Mouse (Mus musculus): Measurements from ENCODE around the gene Gm19345. TPM values are rescaled to one million over a fixed set of nuclear protein-coding genes. Genes with fewer than 3 reads are reported as not detected.

Gm19345 gene
- 1 to 10 TPM; 3.0 to 4.1 TPM for total RNA-seq (2021)
- long read RNA-seq, experiment 1 = 0 reads
- long read RNA-seq, experiment 2, partial matches to known transcripts = 0 of 3 reads
- long read RNA-seq, experiment 2, other reads (novel, unspliced or antisense) = 1 of 3 reads

GRCm38 (mm10) chr7:19851858-19852570 lies at the start of gene Gm19345:
TSS of gene Gm19345 (plus strand) at chr7:19852003.
- intact Hi-C loops (cut with DNase I) = no loop called here
- DNase-seq (ENCODE audit: low spot score in 2 of 2) = peak in 1 of 2 experiments; percentile 39

GRCm38 (mm10) chr7:19802995-19803394 lies 48.8 kb upstream of the Gm19345 start:
- intact Hi-C loops (cut with DNase I) = loop anchor here (1.0 to 5.0 kb wide), 2 partner anchors 40 to 69 kb away; no protein-coding TSS in a partner anchor
- DNase-seq (ENCODE audit: low spot score in 2 of 2) = peak; percentile 54 to 79

GRCm38 (mm10) chr7:19806356-19806969 lies 45.3 kb upstream of the Gm19345 start:
- DNase-seq (ENCODE audit: low spot score in 2 of 2) = no peak
- intact Hi-C loops (cut with DNase I) = no loop called here

GRCm38 (mm10) chr7:19809369-19809768 lies 42.4 kb upstream of the Gm19345 start:
- intact Hi-C loops (cut with DNase I) = no loop called here
- peak in 1 of 2 experiments; percentile 21 for DNase-seq (ENCODE audit: low spot score in 2 of 2)

- intact Hi-C loops (cut with DNase I) = no loop called here
Observed at GRCm38 (mm10) chr7:19811114-19811513, 40.7 kb upstream of the Gm19345 start.

GRCm38 (mm10) chr7:19813161-19813560 lies 38.6 kb upstream of the Gm19345 start:
- intact Hi-C loops (cut with DNase I) = no loop called here

More at GRCm38 (mm10) chr7:19811114-19811513, 40.7 kb upstream of the Gm19345 start:
- no peak for DNase-seq (ENCODE audit: low spot score in 2 of 2)

GRCm38 (mm10) chr7:19813579-19814122 lies 38.2 kb upstream of the Gm19345 start:
- intact Hi-C loops (cut with DNase I) = no loop called here

More at GRCm38 (mm10) chr7:19813161-19813560, 38.6 kb upstream of the Gm19345 start:
- no peak for DNase-seq (ENCODE audit: low spot score in 2 of 2)

GRCm38 (mm10) chr7:19815296-19816223 lies 36.2 kb upstream of the Gm19345 start:
- intact Hi-C loops (cut with DNase I) = no loop called here

More at GRCm38 (mm10) chr7:19813579-19814122, 38.2 kb upstream of the Gm19345 start:
- no peak for DNase-seq (ENCODE audit: low spot score in 2 of 2)

GRCm38 (mm10) chr7:19816224-19816771 lies 35.5 kb upstream of the Gm19345 start:
- intact Hi-C loops (cut with DNase I) = no loop called here
- DNase-seq (ENCODE audit: low spot score in 2 of 2) = peak; percentile 50 to 62

More at GRCm38 (mm10) chr7:19815296-19816223, 36.2 kb upstream of the Gm19345 start:
- DNase-seq (ENCODE audit: low spot score in 2 of 2) = no peak

- intact Hi-C loops (cut with DNase I) = no loop called here
- DNase-seq (ENCODE audit: low spot score in 2 of 2) = peak; percentile 31
Observed at GRCm38 (mm10) chr7:19817382-19818105, 34.3 kb upstream of the Gm19345 start.

- intact Hi-C loops (cut with DNase I) = no loop called here
- no peak for DNase-seq (ENCODE audit: low spot score in 2 of 2)
Observed at GRCm38 (mm10) chr7:19818440-19818839, 33.4 kb upstream of the Gm19345 start.

- intact Hi-C loops (cut with DNase I) = no loop called here
Observed at GRCm38 (mm10) chr7:19818875-19819274, 32.9 kb upstream of the Gm19345 start.

GRCm38 (mm10) chr7:19820347-19821048 lies 31.3 kb upstream of the Gm19345 start:
- intact Hi-C loops (cut with DNase I) = no loop called here

More at GRCm38 (mm10) chr7:19818875-19819274, 32.9 kb upstream of the Gm19345 start:
- no peak for DNase-seq (ENCODE audit: low spot score in 2 of 2)

GRCm38 (mm10) chr7:19821633-19822032 lies 30.2 kb upstream of the Gm19345 start:
- intact Hi-C loops (cut with DNase I) = no loop called here
- no peak for DNase-seq (ENCODE audit: low spot score in 2 of 2)

More at GRCm38 (mm10) chr7:19820347-19821048, 31.3 kb upstream of the Gm19345 start:
- DNase-seq (ENCODE audit: low spot score in 2 of 2) = no peak

GRCm38 (mm10) chr7:19822193-19822592 lies 29.6 kb upstream of the Gm19345 start:
- intact Hi-C loops (cut with DNase I) = no loop called here
- DNase-seq (ENCODE audit: low spot score in 2 of 2) = no peak

- intact Hi-C loops (cut with DNase I) = no loop called here
- DNase-seq (ENCODE audit: low spot score in 2 of 2) = no peak
Observed at GRCm38 (mm10) chr7:19822604-19823058, 29.2 kb upstream of the Gm19345 start, which contains the start of gene Bcl3. TSS of gene Bcl3 (minus strand) at chr7:19822770.
